Mouse (Mus musculus): Measurements from ENCODE around the gene Fgfr2. TPM values are rescaled to one million over a fixed set of nuclear protein-coding genes. Genes with fewer than 3 reads are reported as not detected.

Fgfr2 gene
- total RNA-seq, 4 experiments from 2014 or later, result 1.1 to 1.9 (median 1.4) TPM

GRCm38 (mm10) chr7:131556116-131556515, 1567.0 kb downstream of the Fgfr2 start:
- DNase-seq (ENCODE audit: low spot score), result no peak

- DNase-seq (ENCODE audit: low spot score), result no peak
Observed at GRCm38 (mm10) chr7:131555301-131556081, 1567.7 kb downstream of the Fgfr2 start.

DNA sequence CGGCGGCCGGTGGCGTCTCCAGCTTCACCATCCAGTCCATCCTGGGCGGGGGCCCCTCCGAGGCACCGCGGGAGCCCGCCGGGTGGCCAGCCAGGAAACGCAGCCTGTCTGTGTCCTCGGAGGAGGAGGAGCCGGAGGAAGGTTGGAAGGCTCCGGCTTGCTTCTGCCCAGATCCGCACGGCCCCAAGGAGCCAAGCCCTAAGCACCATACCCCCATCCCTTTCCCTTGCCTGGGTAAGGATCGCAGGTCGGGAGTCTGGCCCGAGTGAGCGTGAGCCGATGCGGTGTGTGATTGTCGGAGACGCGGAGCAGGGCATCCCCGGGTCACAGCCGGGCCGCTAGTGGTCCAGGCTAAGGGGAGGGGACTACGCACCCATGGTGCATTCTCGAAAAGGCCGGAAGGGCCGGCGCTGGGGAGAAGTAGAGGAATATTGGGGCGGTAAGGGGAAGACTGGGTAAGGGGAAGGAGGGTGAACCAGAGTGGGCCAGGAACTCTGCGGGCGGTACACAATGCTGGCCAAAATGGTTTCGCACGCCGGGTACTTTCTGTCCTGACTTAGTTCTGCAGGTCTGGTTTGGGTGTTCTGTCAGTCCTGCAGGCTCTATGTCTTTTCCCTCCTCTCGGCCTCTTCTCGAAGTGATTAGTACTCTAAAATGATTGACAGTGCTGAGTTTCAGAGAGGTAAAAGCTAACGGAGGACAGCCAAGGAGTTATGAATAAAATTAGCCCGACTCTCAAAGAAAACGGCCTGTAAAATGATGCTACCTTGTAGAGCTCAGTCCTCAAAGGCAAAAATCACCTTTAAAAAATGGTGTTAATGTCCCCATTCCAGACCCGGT, 1568.6 kb downstream of the Fgfr2 start:
- no peak for DNase-seq (ENCODE audit: low spot score)

DNA sequence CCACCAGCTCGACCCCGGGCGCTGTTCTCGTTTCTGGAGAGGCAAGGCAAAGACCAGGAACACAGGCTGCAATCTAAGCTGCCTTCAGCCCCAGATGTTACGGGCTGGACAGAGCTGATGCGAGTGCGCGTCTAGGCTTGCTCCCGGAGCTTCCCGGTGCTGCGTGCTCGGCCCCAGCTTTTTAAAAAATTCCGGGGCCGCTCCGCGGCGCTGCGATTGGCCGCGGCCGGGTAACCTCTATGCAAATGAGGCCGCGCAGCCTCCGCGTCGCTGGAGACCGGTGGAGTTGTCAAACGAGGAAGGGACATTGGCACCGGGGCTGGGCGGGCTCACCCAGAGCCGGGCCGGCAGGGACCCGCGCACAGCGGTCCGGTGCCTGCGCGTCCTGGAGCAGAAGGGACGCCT, 1569.4 kb downstream of the Fgfr2 start:
- DNase-seq (ENCODE audit: low spot score), result no peak

DNA sequence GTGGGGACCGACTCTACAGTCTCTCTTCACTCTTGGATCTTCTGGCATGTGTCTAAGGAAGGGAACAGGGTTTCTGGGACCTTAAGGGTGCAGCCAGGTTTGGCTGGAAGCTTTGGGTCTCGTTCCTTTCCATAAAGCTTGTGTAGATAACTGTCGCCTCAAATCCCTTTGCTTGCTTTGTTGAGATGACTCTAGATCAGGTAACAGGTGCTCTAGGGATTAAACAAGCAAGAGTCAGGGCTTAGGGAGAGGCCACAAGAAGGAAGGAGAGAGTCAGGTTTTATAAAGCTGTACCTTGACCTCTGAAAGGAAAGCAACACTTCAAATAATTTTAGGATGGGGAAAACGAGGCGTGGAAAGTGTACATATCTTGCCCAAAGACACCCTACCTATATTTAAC, 1570.4 kb downstream of the Fgfr2 start:
- no peak for DNase-seq (ENCODE audit: low spot score)

DNA sequence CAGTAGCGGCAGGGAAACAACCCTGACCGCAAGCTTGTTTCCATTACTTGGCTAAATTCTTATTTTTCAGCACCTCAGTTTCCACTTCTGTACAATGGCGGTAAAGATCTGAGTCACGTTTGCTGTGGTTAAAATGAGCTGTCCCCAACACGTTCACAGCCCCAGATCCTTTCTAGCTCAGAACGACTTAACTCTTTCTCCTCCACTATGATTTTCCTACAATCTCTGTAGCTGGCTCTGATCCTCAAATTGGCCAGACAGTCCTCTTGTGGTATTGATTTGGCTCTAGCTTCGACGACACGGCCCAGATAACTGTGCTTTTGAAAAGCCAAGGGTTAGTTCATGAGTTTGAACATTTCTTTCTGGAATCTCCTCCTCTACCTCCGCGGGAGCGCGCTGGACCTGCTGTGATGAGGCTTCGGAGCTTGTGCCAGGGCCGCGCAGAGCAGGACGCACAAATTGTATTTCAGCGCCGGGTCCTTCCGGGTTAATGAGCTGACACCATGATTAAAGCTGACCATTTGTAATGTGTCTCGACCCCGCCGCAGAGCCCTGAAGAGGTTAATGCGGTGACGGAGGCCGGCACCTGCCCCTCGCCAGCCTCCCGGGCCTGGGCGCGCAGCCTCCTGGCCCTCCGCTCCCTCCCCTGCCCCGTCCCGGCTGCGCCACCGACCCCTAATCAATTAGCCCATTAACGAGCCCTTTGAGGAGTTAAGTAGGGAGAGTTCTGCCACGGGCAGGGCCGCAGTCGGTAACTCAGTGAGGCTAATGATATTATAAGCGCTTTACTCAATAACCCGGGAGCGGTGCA, 1571.0 kb downstream of the Fgfr2 start:
- no peak for DNase-seq (ENCODE audit: low spot score)

GRCm38 (mm10) chr7:131551471-131551870, 1571.7 kb downstream of the Fgfr2 start:
- DNase-seq (ENCODE audit: low spot score), result no peak

DNA sequence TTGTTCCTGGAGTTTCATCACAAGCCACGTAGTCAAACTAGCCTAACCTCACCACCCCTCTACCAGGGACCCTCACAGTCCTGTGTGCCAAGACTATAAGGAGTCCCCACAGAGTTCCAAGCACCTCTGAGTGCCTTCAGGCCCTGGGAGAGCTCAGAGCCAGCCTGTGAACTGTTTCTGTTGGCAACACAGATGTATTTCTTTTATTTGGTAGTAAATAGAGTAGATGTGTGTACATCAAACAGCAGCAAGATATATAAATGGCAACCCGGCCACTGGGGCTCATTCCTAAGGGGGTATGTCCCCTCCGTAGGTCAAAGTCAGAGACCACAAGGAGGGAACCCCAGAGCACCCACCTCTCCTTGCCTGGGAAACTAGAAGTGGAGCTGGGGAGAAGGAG, 1574.7 kb downstream of the Fgfr2 start, which contains the start of gene Hmx2:
Gene Hmx2 (plus strand): TSS at position 301 of the 400 bp plus-strand sequence.
- no peak for DNase-seq (ENCODE audit: low spot score)

DNA sequence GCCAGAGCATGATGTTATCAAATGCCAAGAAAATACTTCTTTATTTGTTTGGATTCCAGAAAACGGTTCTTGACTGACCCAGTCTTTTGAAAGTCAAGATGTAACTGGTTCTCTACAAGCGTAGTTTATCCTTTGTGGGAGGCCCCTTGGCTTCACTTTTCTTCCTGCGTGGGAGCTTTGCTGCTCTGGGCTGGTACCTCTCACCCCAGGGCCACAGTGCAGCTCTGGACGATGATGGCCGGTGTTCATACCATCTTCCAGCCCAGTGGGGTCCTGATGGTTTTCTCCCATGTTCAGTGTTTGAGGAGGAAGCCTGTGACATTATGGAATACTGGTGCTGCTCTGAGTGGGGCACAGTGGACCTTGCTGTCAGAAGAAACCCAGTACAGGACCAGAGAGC, 1575.7 kb downstream of the Fgfr2 start:
- DNase-seq (ENCODE audit: low spot score), result no peak

- DNase-seq (ENCODE audit: low spot score), result no peak
Observed at GRCm38 (mm10) chr7:131546423-131546822, 1576.7 kb downstream of the Fgfr2 start.

- DNase-seq (ENCODE audit: low spot score), result no peak
Observed at GRCm38 (mm10) chr7:131545701-131546385, 1577.3 kb downstream of the Fgfr2 start.

- no peak for DNase-seq (ENCODE audit: low spot score)
Observed at GRCm38 (mm10) chr7:131544871-131545270, 1578.3 kb downstream of the Fgfr2 start.

- DNase-seq (ENCODE audit: low spot score), result no peak
Observed at GRCm38 (mm10) chr7:131543623-131544481, 1579.3 kb downstream of the Fgfr2 start.

DNA sequence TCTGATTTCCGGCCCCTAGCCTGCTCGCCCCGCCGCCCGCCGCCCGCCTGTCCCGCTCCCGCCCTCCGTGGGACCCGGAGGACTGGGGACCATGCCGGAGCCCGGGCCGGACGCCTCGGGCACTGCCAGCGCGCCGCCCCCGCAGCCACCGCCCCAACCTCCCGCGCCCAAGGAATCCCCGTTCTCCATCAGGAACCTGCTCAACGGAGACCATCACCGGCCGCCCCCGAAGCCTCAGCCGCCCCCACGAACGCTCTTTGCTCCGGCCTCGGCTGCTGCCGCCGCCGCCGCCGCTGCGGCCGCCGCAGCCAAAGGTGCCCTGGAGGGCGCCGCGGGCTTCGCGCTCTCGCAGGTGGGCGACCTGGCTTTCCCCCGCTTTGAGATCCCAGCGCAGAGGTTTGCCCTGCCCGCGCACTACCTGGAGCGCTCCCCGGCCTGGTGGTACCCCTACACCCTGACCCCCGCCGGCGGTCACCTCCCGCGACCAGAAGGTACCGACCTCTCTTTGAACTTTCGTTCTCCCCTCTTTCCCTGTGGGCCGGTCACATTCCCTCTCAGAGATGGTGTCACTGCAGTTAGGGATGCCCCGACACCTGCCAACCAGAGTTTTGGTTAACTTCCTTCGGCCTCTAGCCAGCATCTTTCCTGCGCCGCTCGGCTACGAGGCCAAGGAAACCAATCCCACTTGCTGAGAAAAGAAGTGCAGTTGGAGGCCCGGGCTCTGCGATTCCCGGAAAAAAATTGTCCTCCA, 1580.1 kb downstream of the Fgfr2 start:
- DNase-seq (ENCODE audit: low spot score), result no peak

- DNase-seq (ENCODE audit: low spot score), result no peak
Observed at GRCm38 (mm10) chr7:131542115-131542871, 1580.9 kb downstream of the Fgfr2 start, which contains the start of gene Hmx3. Gene Hmx3, plus strand, starts transcription at chr7:131542867.

DNA sequence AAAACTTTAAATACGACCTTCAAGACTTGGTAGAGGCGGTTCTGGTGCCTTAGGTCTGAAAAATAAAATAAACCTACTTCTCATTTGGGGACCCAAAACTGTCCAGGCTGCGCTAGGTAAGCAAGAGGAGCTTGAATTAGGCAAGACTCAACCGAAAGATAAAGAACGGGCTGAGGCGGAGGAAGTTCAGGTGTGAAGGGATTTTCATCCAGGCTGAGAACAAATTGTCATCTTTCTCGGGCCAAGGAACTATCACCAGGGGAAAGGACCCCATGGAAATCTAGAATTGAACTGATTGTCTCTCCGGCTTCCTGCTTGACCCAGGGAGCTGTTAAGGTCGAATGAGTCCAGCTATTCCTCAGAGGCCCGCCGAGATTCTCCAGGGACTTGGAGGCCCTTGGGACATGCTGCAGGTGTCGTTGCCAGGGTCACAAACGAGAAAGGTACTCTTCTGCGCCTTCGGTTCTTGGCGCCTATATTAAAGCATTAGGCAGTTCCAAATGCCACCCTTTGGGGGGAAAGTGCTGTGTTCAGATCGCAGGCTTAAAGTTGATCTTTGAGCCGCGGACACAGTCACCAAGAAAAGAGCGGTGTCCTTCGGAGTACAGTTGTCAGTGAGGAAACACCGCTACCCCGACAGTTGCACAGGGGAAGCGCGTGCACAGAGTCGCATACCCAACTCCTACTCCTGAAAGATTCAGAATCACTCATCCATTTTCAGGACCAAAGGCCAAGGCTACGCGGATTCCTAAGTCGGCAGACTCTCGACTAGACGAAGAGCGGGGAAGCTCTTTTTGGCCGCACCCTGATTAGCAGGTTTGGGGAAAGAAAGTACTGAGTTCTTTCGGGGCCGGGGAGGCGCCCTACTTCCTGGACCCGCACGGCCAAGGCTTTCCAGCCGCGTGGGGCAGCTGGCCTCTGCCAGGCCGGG, 1581.7 kb downstream of the Fgfr2 start:
- no peak for DNase-seq (ENCODE audit: low spot score)

GRCm38 (mm10) chr7:131539979-131540378, 1583.2 kb downstream of the Fgfr2 start:
- peak; percentile 77 for DNase-seq (ENCODE audit: low spot score)

GRCm38 (mm10) chr7:131503739-131504138, 1619.4 kb downstream of the Fgfr2 start:
- DNase-seq (ENCODE audit: low spot score), result no peak
